Mouse (Mus musculus) midbrain, embryonic 16.5 days (tissue): ENCODE measurements around the gene Gcsam. TPM values are rescaled to one million over a fixed set of nuclear protein-coding genes. Genes with fewer than 3 reads are reported as not detected.

ENCODE experiments used
- ATAC-seq: fragments of 200-750 bp; cut with Nextera tagmentation; 2 replicates; pipeline ENCODE4 v1.8.0; 2017; ENCODE audit warnings: moderate TSS enrichment
- H3K27ac ChIP-seq: fragments of 300-500 bp; sonication (generic); 2 replicates; pipeline ENCODE4 v1.5.1; 2014; ENCODE audit warnings: mild to moderate bottlenecking, low read length, mixed read lengths
- H3K27me3 ChIP-seq: fragments of 300-500 bp; sonication (generic); 2 replicates; pipeline ENCODE4 v1.6.1; 2014; ENCODE audit warnings: low read depth, low read length, mixed read lengths; ENCODE audit not compliant: control insufficient read depth, insufficient read depth
- H3K36me3 ChIP-seq: fragments of 300-500 bp; sonication (generic); 2 replicates; pipeline ENCODE4 v1.6.1; 2014; ENCODE audit warnings: mild to moderate bottlenecking, low read length, moderate library complexity, mixed read lengths; ENCODE audit not compliant: control insufficient read depth, insufficient read depth
- H3K4me1 ChIP-seq: fragments of 300-500 bp; sonication (generic); 2 replicates; pipeline ENCODE4 v1.6.1; 2014; ENCODE audit warnings: mild to moderate bottlenecking, low read length, mixed read lengths; ENCODE audit not compliant: control insufficient read depth, insufficient read depth
- H3K4me2 ChIP-seq: fragments of 300-500 bp; sonication (generic); 2 replicates; pipeline ENCODE4 v1.6.1; 2014; ENCODE audit warnings: mild to moderate bottlenecking, low read length, mixed read lengths
- H3K4me3 ChIP-seq: fragments of 300-500 bp; sonication (generic); 2 replicates; pipeline ENCODE4 v1.5.1; 2014; ENCODE audit warnings: low read depth, mild to moderate bottlenecking, low read length, moderate library complexity, mixed read lengths
- H3K9ac ChIP-seq: fragments of 300-500 bp; sonication (generic); 2 replicates; pipeline ENCODE4 v1.6.1; 2014; ENCODE audit warnings: low read depth, low read length, mixed read lengths
- H3K9me3 ChIP-seq: fragments of 300-500 bp; sonication (generic); replicated peaks from 2 replicates; pipeline ENCODE4 v1.6.1; 2014; ENCODE audit warnings: mild to moderate bottlenecking, low read length, mixed read lengths; ENCODE audit not compliant: control insufficient read depth, poor library complexity, severe bottlenecking
- WGBS: fragments of 180-500 bp; shearing (Covaris S2); extraction: QIAGEN DNeasy Blood & Tissue Kit; methylation state at CpG from one replicate; pipeline ENCODE4 v1.1.7; 2014; 5-methylcytosine and 5-hydroxymethylcytosine counted together
- polyA plus RNA-seq: library from polyadenylated mRNA; unstranded; fragments of >200 nt; fragmentation: Nextera tagmentation; extraction: Ambion mirVana; gene quantifications from 2 replicates; pipeline ENCODE4 v1.2.1, GENCODE M21; 2015

Gene Gcsam
- polyA plus RNA-seq, 1 experiment from 2014 or later, result not detected

DNA sequence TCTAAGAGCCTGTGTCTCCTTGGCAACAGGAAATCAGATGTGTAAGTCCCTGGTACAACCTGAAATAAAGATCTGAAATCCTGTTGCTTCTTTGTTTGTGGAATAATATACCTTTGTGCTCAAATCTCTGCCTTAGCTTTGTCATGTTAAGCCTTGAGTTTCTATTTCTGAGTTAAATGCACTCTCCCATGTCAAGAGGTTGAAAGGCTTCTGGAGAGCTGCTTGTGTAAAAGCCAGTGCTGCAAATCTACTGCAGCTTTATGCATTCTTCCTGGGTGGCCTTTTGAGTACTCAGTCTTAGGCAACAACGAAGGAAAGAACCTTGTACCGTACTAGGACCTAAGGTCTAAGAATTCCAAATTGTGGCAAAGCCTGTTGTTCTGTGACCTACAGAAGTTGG lies 3.1 kb downstream of the Gcsam start:
- Histone ChIP-seq H3K27me3 (no peaks in the 10 kb centered on the region; the same call in 1 of the 2 replicates), H3K9ac (no peak overlapping the region), H3K27ac (no peak overlapping the region), H3K4me2 (no peak overlapping the region), H3K9me3 (no peaks in the 10 kb centered on the region), H3K4me3 (no peak overlapping the region), H3K36me3 (no peaks in the 10 kb centered on the region), H3K4me1 (0 out of 2 replicates have a peak, but pooled peaks cover 2% of the 10 kb centered on the region)
- 38% methylated on average over 2 of the region's 2 CpGs for WGBS
- ATAC-seq, result no peak

- H3K27me3 ChIP-seq, result no peaks in the 10 kb centered on the region; the same call in 1 of the 2 replicates
- no peak overlapping the region for H3K4me3 ChIP-seq
- no peak overlapping the region for H3K4me2 ChIP-seq
- no peak overlapping the region for H3K27ac ChIP-seq
- WGBS, result 96% methylated on average over 1 of the region's 1 CpGs
- ATAC-seq, result no peak
- H3K9ac ChIP-seq, result no peak overlapping the region
- H3K4me1 ChIP-seq, result 0 out of 2 replicates have a peak, but pooled peaks cover 2% of the 10 kb centered on the region
- H3K9me3 ChIP-seq, result no peaks in the 10 kb centered on the region
- H3K36me3 ChIP-seq, result no peaks in the 10 kb centered on the region
Measured at GRCm38 (mm10) chr16:45615944-45616343, 5.8 kb downstream of the Gcsam start.

GRCm38 (mm10) chr16:45619751-45620375 lies 9.7 kb downstream of the Gcsam start:
- no peak for ATAC-seq
- Histone ChIP-seq H3K9me3 (no peaks in the 10 kb centered on the region), H3K4me3 (no peak overlapping the region), H3K27ac (no peak overlapping the region), H3K4me1 (no peaks in the 10 kb centered on the region), H3K27me3 (no peaks in the 10 kb centered on the region), H3K4me2 (no peak overlapping the region), H3K36me3 (no peaks in the 10 kb centered on the region), H3K9ac (no peak overlapping the region)
- WGBS, result 77% methylated on average over 8 of the region's 8 CpGs

- Histone ChIP-seq H3K9ac (no peak overlapping the region), H3K9me3 (no peaks in the 10 kb centered on the region), H3K4me1 (no peaks in the 10 kb centered on the region), H3K36me3 (no peaks in the 10 kb centered on the region), H3K4me3 (no peak overlapping the region), H3K27me3 (no peaks in the 10 kb centered on the region), H3K27ac (no peak overlapping the region), H3K4me2 (no peak overlapping the region)
- ATAC-seq, result no peak
- 94% methylated on average over 4 of the region's 4 CpGs for WGBS
Measured at GRCm38 (mm10) chr16:45623230-45623629, 13.1 kb downstream of the Gcsam start.

GRCm38 (mm10) chr16:45624791-45625190 lies 14.6 kb downstream of the Gcsam start:
- ATAC-seq, result no peak
- Histone ChIP-seq H3K4me2 (no peak overlapping the region), H3K4me1 (no peaks in the 10 kb centered on the region), H3K27ac (no peak overlapping the region), H3K9me3 (no peaks in the 10 kb centered on the region), H3K36me3 (no peaks in the 10 kb centered on the region), H3K4me3 (no peak overlapping the region), H3K9ac (no peak overlapping the region), H3K27me3 (no peaks in the 10 kb centered on the region)
- 91% methylated on average over 2 of the region's 2 CpGs for WGBS

DNA sequence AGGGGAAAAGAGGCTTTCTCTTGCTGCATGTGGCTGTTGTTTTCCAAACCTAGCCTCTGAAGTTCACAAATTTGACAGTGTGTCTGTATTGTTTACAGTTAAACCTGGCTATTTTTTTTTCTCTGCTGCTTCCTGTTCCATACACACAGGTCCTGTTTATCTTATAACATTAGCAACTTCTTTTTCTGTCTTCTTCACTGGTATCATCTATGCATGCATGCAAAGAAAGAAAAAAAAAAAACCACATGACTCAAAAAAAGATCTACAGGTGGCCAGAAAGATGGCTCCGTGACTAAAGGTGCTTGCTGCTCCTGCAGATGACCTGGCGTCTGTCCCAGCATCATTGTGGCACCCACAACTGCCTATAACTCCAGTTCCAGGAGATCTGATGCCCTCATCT lies 15.2 kb downstream of the Gcsam start:
- no peak overlapping the region for H3K9ac ChIP-seq
- no peak for ATAC-seq
- no peaks in the 10 kb centered on the region for H3K4me1 ChIP-seq
- no peak overlapping the region for H3K4me3 ChIP-seq
- 85% methylated on average over 2 of the region's 2 CpGs for WGBS
- H3K27ac ChIP-seq, result no peak overlapping the region
- H3K4me2 ChIP-seq, result no peak overlapping the region
- no peaks in the 10 kb centered on the region for H3K36me3 ChIP-seq
- H3K27me3 ChIP-seq, result no peaks in the 10 kb centered on the region
- no peaks in the 10 kb centered on the region for H3K9me3 ChIP-seq

DNA sequence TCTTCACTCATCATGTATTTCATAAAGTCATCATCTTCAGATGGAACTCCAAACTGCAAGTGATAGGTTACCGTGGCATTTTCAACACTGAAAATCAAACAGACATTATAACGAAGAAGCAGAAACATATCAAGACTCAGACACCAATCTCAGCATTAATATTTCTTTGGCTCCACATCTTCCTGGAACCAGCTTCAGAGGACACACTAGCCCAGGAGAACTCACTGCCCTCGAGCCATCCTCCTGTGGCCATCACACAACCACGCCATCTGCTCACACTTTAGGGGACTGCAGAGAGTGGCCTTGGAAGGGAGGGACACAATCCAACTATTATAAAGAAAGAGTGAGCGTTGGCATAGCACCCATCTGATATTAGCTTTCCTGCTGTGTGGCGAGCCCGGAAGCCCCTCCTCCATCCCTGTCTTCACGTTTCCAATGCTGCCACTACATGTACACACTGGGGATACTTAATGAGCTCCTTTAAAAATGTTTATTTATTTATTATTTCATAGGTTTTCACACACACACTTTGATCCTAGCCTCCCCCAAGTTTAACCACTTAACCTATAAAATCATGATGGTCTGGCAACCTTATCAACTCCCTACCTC lies 19.4 kb downstream of the Gcsam start:
- Histone ChIP-seq H3K27ac (no peak overlapping the region), H3K4me1 (no peaks in the 10 kb centered on the region), H3K4me2 (no peak overlapping the region), H3K4me3 (no peak overlapping the region), H3K36me3 (no peaks in the 10 kb centered on the region), H3K9me3 (no peaks in the 10 kb centered on the region), H3K9ac (no peak overlapping the region), H3K27me3 (no peaks in the 10 kb centered on the region)
- ATAC-seq, result no peak; the same call in 1 of the 2 replicates
- 80% methylated on average over 8 of the region's 8 CpGs for WGBS

DNA sequence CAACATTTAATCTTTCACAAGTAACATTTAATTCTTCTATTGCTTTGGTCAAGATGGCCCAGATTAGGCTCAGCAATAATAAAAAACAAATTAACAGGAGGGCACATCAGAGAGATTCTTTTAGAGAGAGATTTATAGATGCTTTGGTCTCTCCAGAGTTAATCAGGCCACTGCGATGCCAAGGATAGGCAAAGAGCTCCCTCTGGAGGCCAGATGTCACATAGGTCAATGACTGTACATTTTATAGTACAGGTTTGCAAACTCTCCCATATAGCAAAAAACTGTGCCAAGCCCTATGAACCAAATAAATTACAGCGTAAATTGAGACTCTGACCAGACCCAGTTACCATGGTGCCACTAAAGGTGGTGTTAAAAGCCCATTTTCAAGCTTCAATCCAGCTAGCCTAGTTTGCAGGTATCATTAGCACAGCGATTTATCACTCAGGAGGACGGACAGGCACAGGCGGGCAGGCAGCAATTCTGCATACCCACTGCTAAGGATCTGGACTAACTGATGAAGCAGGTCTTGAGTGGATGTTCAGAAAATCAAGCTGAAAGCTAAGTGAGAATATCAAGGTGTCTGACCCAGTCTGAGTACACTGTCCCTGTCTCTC lies 20.3 kb downstream of the Gcsam start:
- Histone ChIP-seq H3K9me3 (no peaks in the 10 kb centered on the region), H3K27me3 (no peaks in the 10 kb centered on the region), H3K9ac (no peak overlapping the region), H3K4me1 (no peaks in the 10 kb centered on the region), H3K36me3 (no peaks in the 10 kb centered on the region), H3K4me2 (no peak overlapping the region), H3K4me3 (no peak overlapping the region), H3K27ac (no peak overlapping the region)
- ATAC-seq, result peak; percentile 93
- WGBS, result 56% methylated on average over 5 of the region's 5 CpGs

DNA sequence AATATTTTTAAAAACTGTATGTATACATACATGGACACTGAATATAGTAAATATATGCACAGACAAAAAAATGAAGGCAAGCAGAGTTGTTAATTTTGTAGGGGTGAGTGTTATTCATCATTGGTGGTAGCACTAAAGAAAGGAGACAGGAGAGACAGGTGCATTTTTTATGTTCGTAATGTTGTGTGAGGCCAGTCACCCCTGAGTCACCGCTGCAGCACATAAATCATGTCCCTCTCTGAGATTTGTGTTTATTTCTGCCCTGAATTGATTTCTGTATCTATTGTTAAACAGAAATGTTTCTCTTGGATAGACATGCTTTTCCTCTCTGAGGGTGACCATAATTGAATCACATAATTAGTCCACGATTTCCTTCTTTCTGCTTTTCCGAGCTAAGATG lies 22.2 kb downstream of the Gcsam start:
- Histone ChIP-seq H3K36me3 (no peaks in the 10 kb centered on the region), H3K9ac (no peak overlapping the region), H3K4me1 (no peaks in the 10 kb centered on the region), H3K27ac (no peak overlapping the region), H3K9me3 (no peaks in the 10 kb centered on the region), H3K27me3 (no peaks in the 10 kb centered on the region), H3K4me2 (no peak overlapping the region), H3K4me3 (no peak overlapping the region)
- WGBS, result 87% methylated on average over 4 of the region's 4 CpGs
- no peak for ATAC-seq
